Mouse (Mus musculus) adipocyte (in vitro differentiated cells): ENCODE data around the gene Olfr311.
A peak's percentile ranks its signal among the peaks of the same experiment; 100 is the strongest.
"Not testable (repeated sequence)": the region's sequence is repeated elsewhere in the genome, so short reads cannot be mapped to it uniquely, and the experiment has no call there.

ENCODE experiments used
- DNase-seq: peaks from one replicate; pipeline ENCODE4 v3.0.0-alpha.2; 2016; ENCODE audit warnings: low spot score

The Olfr311 gene

DNA sequence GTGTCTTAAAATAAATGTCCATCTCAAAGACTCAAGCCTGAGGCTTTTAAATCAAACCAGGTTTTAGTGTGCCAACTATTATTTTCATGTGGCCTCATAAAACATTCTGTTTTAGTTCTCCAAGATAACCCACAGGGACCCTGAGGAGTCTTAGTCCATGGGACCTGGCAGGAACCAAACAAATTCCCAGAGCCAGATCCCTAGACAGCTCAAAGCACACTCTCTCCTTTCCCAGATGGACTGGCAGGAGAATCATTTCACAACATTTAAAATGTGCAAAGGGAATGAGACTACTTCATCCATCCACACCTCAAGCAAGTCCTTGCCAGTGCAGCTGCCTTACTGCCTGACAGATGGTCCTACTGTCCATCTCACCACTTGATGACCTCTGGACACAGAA, at the start of gene Olfr311:
Gene Olfr311 (plus strand): TSS at position 301 of the 400 bp plus-strand sequence.
- not testable (repeated sequence) for DNase-seq

DNA sequence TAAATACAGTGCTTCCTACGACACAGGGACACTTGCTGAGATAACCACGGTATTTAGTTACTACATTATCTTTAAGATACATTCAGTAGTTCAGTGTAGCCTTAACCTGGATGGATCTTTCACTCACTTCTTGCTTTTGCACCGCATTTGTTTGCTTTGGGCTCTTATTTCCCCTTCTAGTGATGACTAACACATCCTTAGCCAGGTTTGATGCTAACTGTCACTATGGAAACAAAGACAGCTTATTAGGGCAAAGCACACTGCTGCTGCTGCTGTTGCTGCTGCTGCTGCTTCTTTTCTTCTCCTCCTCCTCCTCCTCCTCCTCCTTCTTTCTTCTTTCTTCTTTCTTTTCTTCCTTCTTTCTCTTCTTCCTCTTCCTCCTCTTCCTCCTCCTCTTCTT, 49.5 kb upstream of the Olfr311 start:
- DNase-seq, result no peak

DNA sequence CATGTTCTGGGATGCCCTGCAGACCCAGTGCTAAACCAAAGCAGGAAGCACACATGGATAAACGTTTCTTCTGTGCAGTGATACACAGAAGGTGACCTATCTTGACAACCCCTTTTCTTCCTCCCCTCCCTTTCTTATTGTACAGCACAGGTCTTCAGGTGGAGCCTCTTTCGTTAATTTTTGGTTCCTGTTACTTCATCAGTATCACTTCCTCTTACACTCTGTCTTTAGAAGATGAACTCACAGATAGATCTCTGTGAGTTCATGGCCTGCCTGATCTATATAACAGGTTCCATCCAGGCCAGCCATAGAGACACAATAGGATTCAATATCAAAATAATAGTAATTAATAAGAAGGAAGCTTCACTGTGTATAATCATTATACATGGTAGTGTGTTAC, 49.0 kb upstream of the Olfr311 start:
- DNase-seq, result no peak

DNA sequence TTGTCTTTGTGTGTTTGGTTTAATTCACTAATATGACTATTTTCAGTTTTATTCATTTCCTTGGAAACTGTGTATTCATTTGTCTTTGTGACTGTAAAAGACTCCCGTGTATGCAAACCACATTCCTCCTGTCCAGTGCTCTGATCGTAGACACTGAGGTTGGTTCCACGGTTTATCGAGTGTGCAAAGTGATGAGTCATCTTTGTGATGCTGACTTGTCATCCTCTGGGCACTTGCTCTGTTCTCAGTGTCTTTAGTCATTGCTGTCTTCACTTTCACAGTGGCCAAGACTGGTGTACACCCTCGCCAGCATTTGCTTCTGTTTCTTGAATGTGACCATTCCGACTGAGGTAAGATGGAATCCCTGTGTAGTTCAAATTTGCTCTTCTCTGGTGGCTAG, 48.4 kb upstream of the Olfr311 start:
- no peak for DNase-seq

DNA sequence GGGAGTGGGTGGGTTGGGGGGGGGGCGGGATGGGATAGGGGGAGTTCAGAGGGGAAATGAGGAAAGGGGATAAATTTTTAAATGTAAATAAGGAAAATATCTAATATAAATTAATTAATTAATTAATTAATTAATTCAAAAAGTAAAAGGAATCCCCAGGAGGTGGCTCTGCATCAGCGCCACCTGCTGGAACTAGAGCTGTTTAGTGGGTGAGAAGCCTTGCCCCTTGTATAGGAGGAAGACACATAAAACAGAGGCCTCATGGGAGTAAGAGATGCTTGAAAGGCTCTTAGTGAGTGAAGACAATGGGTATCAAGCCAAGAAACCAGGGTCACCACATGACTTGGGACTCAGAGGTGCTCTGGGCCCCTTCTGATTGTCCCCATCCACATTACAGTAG, 43.2 kb upstream of the Olfr311 start:
- no peak for DNase-seq

DNA sequence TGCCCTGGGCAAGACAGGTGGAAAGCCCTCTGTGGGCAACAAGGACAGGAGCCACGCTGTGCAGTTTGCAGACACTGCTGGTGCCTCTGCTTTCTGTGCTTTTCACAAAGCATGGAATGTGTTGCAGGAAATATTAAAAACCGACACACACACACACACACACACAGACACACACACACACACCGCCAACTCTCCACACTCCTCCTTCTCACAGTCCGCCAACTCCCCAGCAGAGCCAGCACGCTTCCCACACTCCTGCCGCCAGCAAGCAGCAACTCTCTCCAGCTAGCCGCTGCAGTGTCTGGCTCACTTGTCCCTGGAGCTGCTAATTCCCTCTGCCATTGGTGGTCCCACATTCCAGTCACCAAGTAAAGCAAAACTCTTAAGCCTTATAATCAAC, 42.2 kb upstream of the Olfr311 start:
- no peak for DNase-seq

DNA sequence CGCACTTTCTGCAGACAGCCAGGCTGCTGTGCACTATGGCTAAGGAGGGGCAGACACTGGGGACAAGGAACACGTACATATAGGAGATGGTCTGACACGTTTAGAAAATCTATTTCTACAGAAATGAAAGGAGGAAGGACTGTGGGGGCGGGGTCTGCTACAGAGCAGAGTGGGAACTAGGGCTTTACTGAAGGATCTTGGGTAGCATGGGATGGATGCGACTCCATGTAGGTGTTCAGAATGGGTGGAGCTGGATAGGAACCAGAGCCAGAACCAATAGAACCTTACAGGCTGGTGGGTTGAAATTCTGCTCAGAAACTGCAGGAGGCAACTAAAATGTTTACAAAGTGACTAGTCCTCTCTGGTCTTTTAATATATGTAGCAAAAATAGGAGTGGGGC, 39.3 kb upstream of the Olfr311 start:
- DNase-seq, result no peak

DNA sequence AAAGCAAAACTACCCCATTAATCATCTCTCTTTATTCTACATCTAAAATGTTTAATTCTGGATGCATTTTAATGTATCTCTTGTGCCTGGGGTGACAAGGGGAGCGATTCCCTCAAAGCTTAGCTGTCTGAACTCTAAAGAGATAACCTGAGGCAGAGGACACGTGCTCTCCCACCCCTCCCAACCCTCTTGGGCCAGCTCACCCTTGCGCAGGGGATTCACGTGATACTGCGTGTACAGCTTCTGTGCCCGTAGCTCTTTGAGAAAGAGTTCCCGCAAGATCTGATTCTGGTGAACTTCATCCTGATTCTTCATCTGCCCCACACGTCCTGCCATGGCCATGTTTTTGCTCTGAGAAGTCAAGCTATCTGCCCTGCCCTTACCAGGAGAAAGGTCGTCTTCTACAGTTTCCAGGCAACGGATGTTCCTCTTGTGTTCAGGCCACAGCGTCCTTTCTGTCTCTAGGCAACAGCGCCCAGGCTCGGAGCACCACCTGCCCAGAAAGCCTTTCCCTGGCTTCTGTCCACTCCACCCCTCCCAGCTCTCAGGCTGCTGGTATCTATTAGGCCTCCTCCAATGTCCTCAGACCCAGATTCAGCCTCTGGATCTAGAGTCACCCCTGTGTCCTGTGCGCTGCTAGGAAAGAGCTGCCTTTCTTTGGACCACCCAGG, 37.4 kb upstream of the Olfr311 start, which contains the start of gene Fam183b:
Gene Fam183b (minus strand): TSS at position 403 of the 671 bp plus-strand sequence.
- DNase-seq, result peak; percentile 60

DNA sequence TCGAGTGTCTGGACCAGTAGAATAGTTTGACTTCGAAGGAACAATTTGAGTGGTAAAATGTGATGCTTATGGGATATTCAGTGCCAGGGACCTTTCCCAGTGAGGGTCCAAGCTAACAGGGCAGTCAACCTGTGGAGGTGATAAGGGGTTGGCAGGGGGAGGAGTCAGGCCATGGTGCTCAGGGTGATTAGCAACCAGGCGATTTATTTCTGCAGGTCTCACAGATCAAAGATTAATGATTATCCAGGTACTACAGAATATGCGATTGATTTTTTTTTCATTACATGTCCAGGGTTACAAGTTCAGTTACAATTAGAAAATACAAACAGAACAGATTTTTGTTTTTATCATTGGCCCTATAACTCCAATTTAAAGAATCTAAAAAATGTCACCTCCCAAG, 35.2 kb upstream of the Olfr311 start:
- no peak for DNase-seq

DNA sequence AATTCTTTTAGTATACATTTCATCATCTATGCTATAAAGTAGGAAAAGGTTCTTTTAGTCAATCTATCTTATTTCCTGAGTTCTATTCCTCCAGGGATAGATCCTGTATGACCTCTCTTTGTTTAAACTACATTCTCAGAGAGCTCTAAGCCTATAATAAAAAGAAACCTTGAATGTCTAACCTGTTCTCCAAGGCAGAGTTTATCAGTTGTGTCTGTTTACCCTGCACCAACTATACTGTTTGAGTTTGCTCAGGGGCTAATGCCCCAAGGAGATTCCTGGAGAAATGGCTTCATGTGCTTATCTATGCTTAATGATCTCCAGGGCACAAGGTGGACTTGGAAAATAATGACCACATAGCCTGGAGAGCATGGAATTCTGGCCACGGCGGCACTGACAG, 34.7 kb upstream of the Olfr311 start:
- no peak for DNase-seq

DNA sequence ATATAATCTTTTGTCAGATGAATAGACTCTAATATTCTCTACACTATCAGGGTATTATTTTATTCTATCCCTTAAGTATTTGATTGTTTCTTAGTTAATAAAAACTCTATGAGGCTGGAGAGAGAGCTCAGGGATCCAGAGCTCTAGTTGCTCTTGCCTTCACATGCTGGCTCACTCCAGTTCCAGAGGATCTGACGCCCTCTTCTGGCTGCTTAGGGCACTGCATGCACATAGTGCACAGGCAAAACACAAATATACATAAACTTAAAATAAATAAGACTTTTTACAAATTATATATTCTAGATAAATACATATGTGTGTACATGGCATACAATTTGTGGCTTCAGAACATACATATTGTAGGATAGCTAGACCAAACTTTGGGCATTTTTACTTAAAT, 27.1 kb upstream of the Olfr311 start:
- DNase-seq, result no peak

DNA sequence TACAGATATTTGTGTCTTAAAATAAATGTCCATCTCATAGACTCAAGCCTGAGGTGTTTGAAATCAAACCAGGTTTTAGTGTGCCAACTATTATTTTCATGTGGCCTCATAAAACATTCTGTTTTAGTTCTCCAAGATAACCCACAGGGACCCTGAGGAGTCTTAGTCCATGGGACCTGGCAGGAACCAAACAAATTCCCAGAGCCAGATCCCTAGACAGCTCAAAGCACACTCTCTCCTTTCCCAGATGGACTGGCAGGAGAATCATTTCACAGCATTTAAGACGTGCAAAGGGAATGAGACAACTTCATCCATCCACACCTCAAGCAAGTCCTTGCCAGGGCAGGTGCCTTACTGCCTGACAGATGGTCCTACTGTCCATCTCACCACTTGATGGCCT, 24.4 kb upstream of the Olfr311 start, which contains the start of gene Olfr313:
Gene Olfr313 (plus strand): TSS at position 301 of the 400 bp plus-strand sequence.
- not testable (repeated sequence) for DNase-seq

DNA sequence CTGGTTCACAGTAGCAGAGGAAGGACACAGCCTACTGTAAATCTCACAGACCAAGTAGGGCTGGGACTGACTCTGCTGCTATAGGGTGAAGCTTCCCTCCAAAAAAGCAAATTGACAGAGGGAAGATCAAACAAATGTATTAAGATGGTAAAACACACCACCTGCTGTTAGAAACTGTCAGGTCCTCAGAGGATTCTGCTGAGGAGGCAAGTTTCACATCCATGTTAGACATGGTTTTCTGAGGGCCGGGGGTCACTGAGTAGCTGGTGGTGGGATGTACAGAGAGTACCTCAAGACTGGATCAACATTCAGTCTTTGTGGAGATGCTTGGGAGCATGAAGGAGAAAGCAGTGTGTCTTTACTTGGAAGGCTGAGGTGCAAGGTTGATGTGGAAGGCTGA, 23.4 kb upstream of the Olfr311 start:
- DNase-seq, result no peak

DNA sequence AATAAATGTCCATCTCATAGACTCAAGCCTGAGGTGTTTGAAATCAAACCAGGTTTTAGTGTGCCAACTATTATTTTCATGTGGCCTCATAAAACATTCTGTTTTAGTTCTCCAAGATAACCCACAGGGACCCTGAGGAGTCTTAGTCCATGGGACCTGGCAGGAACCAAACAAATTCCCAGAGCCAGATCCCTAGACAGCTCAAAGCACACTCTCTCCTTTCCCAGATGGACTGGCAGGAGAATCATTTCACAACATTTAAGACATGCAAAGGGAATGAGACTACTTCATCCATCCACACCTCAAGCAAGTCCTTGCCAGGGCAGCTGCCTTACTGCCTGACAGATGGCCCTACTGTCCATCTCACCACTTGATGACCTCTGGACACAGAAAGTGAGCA, 10.1 kb upstream of the Olfr311 start, which contains the start of gene Olfr312:
Gene Olfr312 (plus strand): TSS at position 301 of the 400 bp plus-strand sequence.
- DNase-seq, result not testable (repeated sequence)

DNA sequence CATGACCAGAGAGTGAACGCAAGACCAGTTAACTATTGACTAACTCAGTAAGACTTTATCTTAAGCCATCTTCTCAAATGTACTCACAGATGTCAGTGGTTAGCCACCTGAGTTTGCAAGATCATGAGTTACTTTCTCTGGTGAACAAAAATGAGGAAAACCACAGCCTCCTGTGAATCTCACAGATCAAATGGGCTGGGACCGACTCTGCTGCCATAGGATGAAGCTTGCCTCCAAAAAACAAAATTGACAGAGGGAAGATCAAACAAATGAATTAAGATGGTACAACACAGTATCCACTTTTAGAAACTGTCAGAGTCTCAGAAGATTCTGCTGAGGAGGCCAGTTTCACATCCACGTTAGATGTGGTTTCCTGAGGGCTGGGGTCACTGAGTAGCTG, 9.3 kb upstream of the Olfr311 start:
- DNase-seq, result no peak

DNA sequence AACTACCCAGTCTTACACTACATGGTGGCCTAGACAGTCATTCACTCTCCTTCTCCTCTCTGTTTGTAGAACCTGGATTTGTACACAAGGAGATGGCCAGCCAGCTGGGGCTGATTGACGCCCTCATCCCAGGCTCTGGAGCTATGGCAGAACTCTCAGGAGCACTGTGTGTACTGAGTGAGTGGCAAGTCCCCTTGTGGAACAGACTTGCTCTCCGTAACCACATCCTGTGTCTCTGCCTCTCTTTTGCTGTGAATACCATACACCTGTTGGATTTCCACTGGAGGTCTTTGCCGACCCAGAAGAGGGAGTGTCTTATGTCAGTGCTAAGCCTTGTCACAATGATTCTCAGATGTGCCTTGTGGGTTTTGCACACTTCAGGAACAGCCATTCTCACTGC, 6.5 kb upstream of the Olfr311 start:
- DNase-seq, result not testable (repeated sequence)

DNA sequence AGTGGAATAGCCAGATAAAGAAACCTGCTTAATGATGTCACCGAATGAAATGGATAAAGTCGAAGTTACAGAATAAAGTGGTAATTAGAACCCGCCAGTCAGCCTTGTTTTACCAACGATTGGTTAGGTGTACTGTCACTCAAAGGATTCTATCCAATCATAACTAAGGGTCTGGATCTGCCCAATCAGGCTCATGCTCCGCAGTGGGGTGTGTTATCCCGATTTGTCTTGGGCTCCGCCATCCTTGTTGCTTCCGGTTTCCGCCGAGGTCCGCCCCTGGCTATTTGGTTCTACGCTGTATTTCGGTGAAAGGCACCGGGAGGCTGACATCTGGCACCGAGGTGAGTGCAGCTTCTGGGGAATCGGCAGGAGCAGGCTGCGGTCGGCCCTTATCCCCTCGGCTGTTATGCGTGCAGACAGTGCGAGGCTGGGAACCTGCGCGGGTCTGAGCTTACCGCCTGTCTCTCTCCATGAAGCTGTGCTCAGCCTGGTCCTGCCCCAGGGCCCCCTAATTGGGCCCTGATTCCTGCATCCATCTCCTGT, 7.9 kb downstream of the Olfr311 start, which contains the start of gene Gm12258:
Gene Gm12258 (plus strand): TSS at position 240 of the 543 bp plus-strand sequence.
- peak; percentile 98 for DNase-seq

DNA sequence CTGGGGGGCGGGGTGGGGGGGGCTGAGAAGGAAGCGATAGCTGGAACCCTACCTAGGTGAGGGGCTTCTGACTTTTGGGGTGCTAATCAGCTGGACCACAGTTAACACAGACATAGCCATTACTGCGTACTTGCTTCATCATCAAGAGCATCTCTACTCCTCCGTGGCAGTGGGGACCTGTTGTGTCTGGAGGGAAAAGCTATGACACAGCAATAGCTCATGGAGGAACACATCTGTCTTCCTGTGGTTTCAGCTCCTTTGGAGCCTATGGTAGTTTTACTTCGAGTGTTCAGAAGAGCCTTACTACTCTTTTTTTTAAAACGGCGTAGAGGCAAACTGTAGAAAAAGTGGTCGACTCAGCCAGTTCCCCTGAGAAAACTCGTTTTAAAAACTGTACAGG, 8.6 kb downstream of the Olfr311 start:
- DNase-seq, result no peak

DNA sequence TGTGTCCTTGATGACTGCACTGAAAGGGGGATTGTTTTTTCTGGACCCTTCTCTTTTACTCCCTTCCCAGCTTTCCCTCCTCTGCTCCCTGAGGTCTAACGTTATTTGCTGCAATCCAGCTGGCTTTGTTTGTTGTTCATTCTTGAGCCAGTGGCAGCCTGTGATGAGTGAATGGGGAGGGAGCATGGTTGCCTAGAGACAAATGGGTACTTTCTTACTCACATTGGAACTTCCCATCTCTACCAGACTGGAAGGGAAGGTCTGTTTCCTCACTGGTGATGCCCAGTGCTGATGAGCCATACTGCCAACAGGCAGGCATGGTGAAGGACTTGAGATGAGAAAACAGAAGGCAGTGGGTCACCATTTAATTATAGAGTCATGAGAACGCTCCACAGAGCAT, 10.7 kb downstream of the Olfr311 start:
- no peak for DNase-seq

DNA sequence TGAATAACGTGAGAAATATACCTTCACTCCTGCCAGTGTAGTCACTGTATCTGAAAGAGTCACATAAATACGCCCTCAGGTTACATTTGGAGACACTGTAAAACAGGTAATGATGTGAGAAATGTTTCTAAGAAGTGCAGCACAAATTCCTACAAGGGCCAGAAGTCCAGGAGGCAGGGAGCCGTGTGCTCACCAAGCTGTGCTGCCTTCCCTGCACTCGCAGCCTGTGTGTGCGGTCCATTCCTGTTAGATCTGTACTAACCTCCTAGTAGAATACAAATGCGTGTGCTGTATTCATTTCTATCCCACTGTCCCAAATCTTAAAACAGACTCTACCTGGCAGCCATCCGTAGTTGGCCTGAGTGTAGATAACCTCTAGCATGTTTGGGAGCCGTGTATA, 21.7 kb downstream of the Olfr311 start:
- no peak for DNase-seq

DNA sequence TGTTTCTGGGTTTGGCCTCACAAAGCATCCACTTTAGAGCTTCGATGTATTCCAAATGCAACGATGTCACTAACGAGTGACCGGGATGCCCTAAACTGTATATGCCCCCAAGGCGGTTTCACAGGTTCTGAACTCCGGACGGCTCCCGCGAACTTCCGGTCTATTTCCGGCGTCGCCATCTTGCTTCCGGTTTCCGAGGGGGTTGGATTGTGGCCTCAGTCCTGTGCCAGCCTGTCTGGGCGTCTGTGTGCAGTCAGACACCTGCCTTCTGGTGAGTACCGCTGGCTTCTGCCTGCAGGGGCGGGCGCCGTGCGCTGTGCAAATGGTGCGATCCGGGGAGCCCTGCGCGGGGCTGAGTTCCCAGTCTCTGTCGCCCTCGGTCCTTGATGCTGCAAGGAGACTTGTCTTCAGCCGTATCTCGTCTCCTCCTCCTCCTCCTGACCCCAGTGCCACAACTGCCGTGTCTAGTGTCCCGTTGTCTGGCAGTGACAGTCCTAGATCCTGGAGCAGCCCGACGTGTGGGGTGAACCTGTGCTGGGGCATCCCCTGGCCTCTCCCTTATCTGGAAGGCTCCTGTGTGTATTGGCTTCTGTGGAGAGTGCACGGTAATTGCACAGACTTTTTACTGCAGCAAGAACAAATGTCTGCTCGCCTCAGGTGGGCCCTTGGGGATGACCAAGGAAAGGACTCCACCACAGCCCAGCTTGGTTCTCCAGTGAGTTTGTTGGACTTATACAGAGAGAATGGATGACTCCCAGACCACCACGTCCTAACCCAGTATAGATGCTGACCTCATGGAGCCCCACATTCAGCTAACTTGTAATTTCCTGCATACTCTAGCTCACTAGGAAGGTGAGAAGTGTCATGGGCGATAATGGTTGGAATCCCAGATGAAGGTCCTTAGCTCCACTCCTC, 28.2 kb downstream of the Olfr311 start, which contains the start of gene 2810021J22Rik:
Gene 2810021J22Rik (plus strand): TSS at position 178 of the 915 bp plus-strand sequence.
- DNase-seq, result peak; percentile 88

DNA sequence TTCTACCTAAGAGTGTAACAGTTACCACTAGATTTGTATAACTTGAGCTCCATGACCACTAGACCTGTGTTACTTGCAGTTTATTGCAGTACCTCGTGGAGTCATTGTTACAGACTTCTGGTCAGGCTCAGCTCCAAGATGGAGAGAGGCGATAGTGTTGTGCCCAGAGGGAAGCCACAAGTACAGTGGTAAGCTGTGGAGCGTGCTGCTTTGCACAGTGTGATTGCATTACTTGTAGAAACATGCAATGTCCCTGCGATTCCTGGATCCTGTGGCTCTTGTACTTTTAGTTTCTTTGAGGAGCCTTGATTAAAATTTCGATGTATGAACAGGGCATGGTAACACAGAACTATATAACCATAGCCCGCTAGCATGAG, 28.9 kb downstream of the Olfr311 start:
- no peak for DNase-seq

DNA sequence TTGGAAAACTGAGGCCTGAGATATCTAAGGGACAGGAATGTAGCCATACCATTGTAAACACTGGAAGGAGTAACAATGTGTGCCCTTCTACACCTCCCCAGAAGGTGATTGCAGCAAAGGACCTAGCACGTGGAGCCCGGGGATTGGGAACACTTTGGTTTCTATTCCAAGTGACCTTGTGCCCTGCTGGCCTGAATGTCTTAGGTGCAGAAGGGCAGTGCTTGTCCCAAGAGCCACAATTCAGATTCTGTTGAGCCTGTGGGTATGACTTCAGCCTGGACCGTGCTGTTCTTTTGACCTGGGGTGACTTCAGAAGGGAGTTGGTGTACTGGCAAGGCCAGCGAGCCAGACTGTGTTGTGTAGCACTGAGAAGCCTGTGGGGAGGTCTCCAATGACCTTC, 31.9 kb downstream of the Olfr311 start:
- DNase-seq, result no peak
